Mouse (Mus musculus) stomach, postnatal 0 days (tissue): ENCODE measurements around the gene Zfp36l1.

Experiments used
- CTCF ChIP-seq: IDR thresholded peaks from 2 replicates; pipeline ENCODE4 v1.5.1; 2016; ENCODE audit warnings: antibody characterized with exemption, low read depth, mild to moderate bottlenecking, moderate library complexity
- EP300 ChIP-seq: optimal IDR thresholded peaks from 2 replicates; pipeline ENCODE3; 2016; ENCODE audit warnings: antibody characterized with exemption

DNA sequence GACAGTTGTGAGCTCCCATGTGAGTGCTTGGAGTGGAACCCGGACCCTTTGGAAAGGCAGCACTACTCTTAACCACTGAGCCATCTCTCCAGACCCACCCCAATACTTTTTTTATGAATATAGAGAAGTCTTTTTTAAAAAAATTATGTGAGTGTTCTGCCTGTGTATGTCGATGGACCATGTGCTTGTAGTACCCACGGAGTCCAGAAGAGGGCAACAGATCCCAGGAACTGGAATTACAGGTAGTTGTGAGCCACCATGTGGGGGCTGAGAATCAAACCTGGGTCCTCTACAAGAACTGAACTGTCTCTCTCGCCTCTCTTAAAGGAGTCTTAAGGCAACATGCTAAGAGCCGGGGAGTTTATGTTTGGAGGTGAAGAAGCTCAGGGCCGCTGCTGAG is 39.0 kb upstream of the Zfp36l1 start:
- TF ChIP-seq CTCF (peak; percentile 50), EP300 (no peak)
